Mouse (Mus musculus) brain, embryonic 18.5 days (tissue): ENCODE results near the gene Gm10153.
A peak's percentile ranks its signal among the peaks of the same experiment; 100 is the strongest.
"Not testable (repeated sequence)": the region's sequence is repeated elsewhere in the genome, so short reads cannot be mapped to it uniquely, and the experiment has no call there.

Experiments used
- DNase-seq: peaks from one replicate; pipeline ENCODE4 v3.0.0-alpha.2; 2012; ENCODE audit warnings: low read depth, low spot score

The Gm10153 gene

GRCm38 (mm10) chr7:142190289-142190688 lies at the start of gene Gm10153:
TSS of gene Gm10153 (minus strand) at chr7:142190389.
- no peak for DNase-seq

GRCm38 (mm10) chr7:142231540-142231939 lies 41.4 kb upstream of the Gm10153 start:
- no peak for DNase-seq

GRCm38 (mm10) chr7:142229871-142230270 lies 39.7 kb upstream of the Gm10153 start, which contains the start of gene Krtap5-5:
TSS of gene Krtap5-5 (minus strand) at chr7:142229971.
- not testable (repeated sequence) for DNase-seq

- DNase-seq, result no peak
Measured at GRCm38 (mm10) chr7:142224518-142224917, 34.3 kb upstream of the Gm10153 start.

- not testable (repeated sequence) for DNase-seq
Measured at GRCm38 (mm10) chr7:142212136-142212535, 21.9 kb upstream of the Gm10153 start.

GRCm38 (mm10) chr7:142211559-142211958 lies 21.4 kb upstream of the Gm10153 start, which contains the start of gene Gm7579:
TSS of gene Gm7579 (plus strand) at chr7:142211859.
- DNase-seq, result no peak

- DNase-seq, result not testable (repeated sequence)
Measured at GRCm38 (mm10) chr7:142206891-142207290, 16.7 kb upstream of the Gm10153 start.

GRCm38 (mm10) chr7:142205488-142205887 lies 15.3 kb upstream of the Gm10153 start:
- DNase-seq, result no peak

- DNase-seq, result no peak
Measured at GRCm38 (mm10) chr7:142201064-142201463, 10.9 kb upstream of the Gm10153 start, which contains the start of gene Krtap5-3. TSS of gene Krtap5-3 (plus strand) at chr7:142201364.

GRCm38 (mm10) chr7:142198748-142199147 lies 8.6 kb upstream of the Gm10153 start:
- no peak for DNase-seq

- DNase-seq, result no peak
Measured at GRCm38 (mm10) chr7:142188156-142188555, 2.0 kb downstream of the Gm10153 start.

- no peak for DNase-seq
Measured at GRCm38 (mm10) chr7:142181021-142181420, 9.2 kb downstream of the Gm10153 start.

GRCm38 (mm10) chr7:142178685-142179084 lies 11.5 kb downstream of the Gm10153 start:
- DNase-seq, result no peak

GRCm38 (mm10) chr7:142175905-142176304 lies 14.3 kb downstream of the Gm10153 start, which contains the start of gene Krtap5-2:
TSS of gene Krtap5-2 (minus strand) at chr7:142176005.
- not testable (repeated sequence) for DNase-seq

GRCm38 (mm10) chr7:142169836-142170235 lies 20.4 kb downstream of the Gm10153 start:
- DNase-seq, result peak; percentile 14

GRCm38 (mm10) chr7:142165639-142166038 lies 24.6 kb downstream of the Gm10153 start, which contains the start of gene Gm4553:
TSS of gene Gm4553 (minus strand) at chr7:142165739.
- DNase-seq, result not testable (repeated sequence)

- DNase-seq, result no peak
Measured at GRCm38 (mm10) chr7:142159366-142159765, 30.8 kb downstream of the Gm10153 start.

GRCm38 (mm10) chr7:142157013-142157412 lies 33.2 kb downstream of the Gm10153 start, which contains the start of gene Gm29735:
TSS of gene Gm29735 (minus strand) at chr7:142157113.
- DNase-seq, result not testable (repeated sequence)

GRCm38 (mm10) chr7:142155308-142155707 lies 34.9 kb downstream of the Gm10153 start:
- no peak for DNase-seq

- no peak for DNase-seq
Measured at GRCm38 (mm10) chr7:142152191-142152590, 38.0 kb downstream of the Gm10153 start.

GRCm38 (mm10) chr7:142148633-142149032 lies 41.6 kb downstream of the Gm10153 start:
- DNase-seq, result no peak

GRCm38 (mm10) chr7:142146033-142146432 lies 44.2 kb downstream of the Gm10153 start:
- no peak for DNase-seq

- DNase-seq, result no peak
Measured at GRCm38 (mm10) chr7:142145413-142145940, 44.7 kb downstream of the Gm10153 start.
